Mouse (Mus musculus) MEL (cell line): ENCODE results near the gene Nampt.

Experiments used
- CTCF ChIP-seq, 3 experiments: IDR thresholded peaks in 2 of 3; conservative IDR thresholded peaks in 1 of 3; 2 replicates each; pipeline ENCODE4 v1.5.1; 2011 to 2012; ENCODE audit warnings: low read length in 3 of 3, low read depth in 2 of 3, mild to moderate bottlenecking in 2 of 3, improper control_type of control experiment in 1 of 3, inconsistent platforms in 1 of 3, mixed read lengths in 1 of 3, moderate library complexity in 1 of 3; ENCODE audit not compliant: control insufficient read depth in 1 of 3, insufficient read depth in 1 of 3, poor library complexity in 1 of 3, severe bottlenecking in 1 of 3
- MAZ ChIP-seq: IDR thresholded peaks from 2 replicates; pipeline ENCODE4 v1.6.1; 2012; ENCODE audit warnings: low read depth, mild to moderate bottlenecking, inconsistent platforms, low read length, improper control_type of control experiment
- NELFE ChIP-seq: IDR thresholded peaks from 2 replicates; pipeline ENCODE4 v1.6.1; 2011; ENCODE audit warnings: low read depth, low read length, improper control_type of control experiment
- TCF12 ChIP-seq: IDR thresholded peaks from 2 replicates; pipeline ENCODE4 v1.6.1; 2014; ENCODE audit warnings: low read depth, mild to moderate bottlenecking, inconsistent platforms, low read length, improper control_type of control experiment, moderate library complexity
- USF1 ChIP-seq: IDR thresholded peaks from 2 replicates; pipeline ENCODE4 v1.6.1; 2014; ENCODE audit warnings: low read depth, mild to moderate bottlenecking, inconsistent platforms, low read length, improper control_type of control experiment, moderate library complexity
- ZC3H11A ChIP-seq: IDR thresholded peaks from 2 replicates; pipeline ENCODE4 v1.6.1; 2012; ENCODE audit warnings: low read depth, mild to moderate bottlenecking, inconsistent platforms, low read length, improper control_type of control experiment

DNA sequence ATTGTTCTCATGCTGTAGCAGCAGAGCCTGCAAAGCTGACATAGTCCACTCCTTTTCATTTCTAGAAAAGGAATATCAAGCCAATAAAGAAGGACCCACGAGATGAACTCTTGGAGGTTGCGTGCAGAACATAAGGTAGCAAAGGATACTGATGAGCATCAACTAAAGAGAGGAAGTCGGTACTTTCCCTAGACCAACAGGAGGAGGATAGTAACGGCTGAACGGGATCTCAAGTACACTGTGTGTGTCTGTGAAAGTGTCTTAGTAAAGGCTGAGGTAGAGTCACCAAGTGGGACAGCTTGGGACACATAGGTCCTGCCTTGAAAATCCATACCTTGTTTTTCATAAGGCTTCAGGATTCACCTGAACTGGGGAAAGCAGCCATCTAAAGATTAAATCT is 34.4 kb downstream of the Nampt start:
- TF ChIP-seq NELFE (no peak), TCF12 (no peak), ZC3H11A (no peak), CTCF (IDR thresholded peaks at IDR 0.05 in 2 of 3, conservative IDR thresholded peaks at IDR 0.05 in 1 of 3; ENCODE audit: control insufficient read depth in 1 of 3, insufficient read depth in 1 of 3, low read depth in 2 of 3, low read length in 3 of 3, poor library complexity in 1 of 3, severe bottlenecking in 1 of 3) (no peak), USF1 (no peak), MAZ (no peak)
